Mouse (Mus musculus) heart, adult 11 months (tissue): ENCODE results near the gene Slc35c1.
A peak's percentile ranks its signal among the peaks of the same experiment; 100 is the strongest.

Experiments used
- DNase-seq: peaks from one replicate; pipeline ENCODE4 v3.0.0; 2022

The Slc35c1 gene

DNA sequence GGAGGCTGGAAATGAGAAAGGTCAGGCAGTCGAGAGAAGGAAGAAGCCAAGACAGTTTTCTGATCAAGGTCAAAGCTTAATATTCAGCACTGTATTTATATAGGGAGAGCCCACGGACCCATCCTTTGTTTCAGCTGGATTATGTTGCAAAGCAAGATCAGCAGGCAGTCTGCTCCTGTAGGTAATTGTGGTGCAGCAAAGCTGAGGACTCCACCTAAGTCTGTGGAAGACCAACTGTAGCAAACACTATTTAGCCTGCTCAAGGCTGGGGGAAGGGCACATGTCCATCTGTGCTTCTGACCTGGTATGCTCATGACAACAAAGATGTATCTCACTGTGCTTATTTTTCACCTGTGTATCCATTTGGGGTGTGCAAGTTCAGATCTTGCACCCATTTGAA is 15.4 kb upstream of the Slc35c1 start:
- no peak for DNase-seq

DNA sequence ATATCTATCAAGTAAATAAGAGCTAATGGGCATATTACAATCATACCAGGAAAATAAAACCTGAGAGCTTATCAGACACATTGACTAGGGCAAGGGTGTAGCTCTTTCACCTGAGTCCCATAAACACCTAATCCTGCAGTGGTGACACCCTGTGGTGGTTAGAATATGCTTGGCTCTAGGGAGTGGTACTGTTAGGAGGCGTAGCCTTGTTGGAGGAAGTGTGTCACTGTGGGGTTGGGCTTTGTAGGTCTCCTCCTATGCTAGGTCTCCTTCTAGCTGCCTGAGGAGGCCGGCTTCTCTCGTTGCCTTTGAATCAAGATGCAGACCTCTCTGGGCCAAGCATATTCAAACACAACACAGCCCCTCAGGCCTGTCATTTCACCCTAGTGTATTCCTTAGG is 14.6 kb upstream of the Slc35c1 start:
- DNase-seq = no peak

DNA sequence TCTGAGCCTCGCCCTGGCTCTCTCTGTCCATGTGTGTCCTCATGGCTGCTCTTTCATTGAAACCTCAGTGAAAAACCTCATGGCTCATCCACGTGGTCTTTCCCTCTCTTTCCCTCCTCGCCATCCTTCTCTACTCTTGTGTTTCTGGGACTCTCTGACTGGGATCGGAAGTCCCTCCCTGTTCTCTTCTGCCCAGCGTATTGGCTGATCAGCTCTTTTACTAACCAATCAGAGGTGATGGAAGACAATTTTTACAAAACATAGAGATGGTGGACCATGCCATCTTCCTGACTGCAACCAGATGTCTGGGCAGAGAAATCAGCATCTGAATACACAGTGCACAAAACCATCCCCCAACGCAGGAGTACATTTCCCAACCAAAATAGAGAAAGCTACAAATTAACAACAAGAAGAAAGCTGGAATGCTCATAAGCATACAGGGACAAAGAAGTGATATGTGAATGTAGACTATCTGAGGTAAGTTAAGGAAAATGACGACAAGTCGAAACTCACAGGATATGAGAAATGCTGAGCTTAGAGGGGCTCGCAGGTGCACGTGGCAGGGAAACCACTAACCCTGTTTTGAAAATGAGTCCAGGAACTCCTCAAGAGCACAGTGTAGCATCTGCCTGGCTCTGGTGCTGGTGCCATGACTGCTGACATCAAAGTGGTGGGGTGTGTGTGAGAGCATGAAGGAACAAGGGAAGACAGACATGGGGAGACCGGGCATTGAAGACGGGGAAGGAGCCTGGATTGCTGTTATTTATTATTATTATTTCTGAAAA is 11.7 kb upstream of the Slc35c1 start:
- DNase-seq = no peak

DNA sequence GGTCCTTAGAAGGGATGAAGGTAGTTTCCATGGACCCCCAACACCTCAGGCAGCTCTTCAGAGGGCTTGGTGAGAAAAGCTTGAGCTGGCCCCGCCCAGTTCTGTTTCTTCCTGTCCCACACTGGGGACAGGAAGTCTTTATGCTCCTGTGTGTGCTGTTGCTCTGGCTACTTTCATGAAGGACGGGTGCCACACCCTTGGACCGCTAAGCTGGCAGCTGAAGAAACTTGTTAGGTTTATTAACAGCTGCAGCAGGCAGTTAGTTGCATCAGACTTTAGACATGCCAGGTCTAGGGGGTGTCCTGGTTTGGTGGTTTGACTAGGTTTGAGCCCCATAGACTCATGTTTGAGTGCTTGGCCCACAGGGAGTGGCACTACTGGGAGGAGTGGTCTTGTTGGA is 4.4 kb upstream of the Slc35c1 start:
- peak; percentile 89 for DNase-seq

DNA sequence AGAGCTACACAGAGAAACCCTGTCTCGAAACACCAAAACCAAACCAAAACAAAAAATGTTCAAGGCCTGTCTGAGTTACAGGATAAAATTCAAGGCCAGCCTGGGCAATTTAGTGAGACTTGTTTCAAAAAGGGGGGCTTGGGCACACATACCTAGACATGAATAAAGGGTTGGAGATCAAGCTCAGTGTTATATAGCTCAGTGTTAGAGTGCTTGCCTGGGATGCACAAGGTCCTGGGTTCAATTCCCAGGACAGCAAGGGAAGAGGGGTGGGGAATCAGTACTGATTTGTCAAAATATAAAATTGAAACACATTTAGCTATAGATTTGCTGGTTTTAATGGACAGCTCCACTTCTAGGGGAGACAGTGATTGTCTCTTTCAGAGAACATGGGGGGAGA is 877 bp upstream of the Slc35c1 start:
- DNase-seq = no peak

DNA sequence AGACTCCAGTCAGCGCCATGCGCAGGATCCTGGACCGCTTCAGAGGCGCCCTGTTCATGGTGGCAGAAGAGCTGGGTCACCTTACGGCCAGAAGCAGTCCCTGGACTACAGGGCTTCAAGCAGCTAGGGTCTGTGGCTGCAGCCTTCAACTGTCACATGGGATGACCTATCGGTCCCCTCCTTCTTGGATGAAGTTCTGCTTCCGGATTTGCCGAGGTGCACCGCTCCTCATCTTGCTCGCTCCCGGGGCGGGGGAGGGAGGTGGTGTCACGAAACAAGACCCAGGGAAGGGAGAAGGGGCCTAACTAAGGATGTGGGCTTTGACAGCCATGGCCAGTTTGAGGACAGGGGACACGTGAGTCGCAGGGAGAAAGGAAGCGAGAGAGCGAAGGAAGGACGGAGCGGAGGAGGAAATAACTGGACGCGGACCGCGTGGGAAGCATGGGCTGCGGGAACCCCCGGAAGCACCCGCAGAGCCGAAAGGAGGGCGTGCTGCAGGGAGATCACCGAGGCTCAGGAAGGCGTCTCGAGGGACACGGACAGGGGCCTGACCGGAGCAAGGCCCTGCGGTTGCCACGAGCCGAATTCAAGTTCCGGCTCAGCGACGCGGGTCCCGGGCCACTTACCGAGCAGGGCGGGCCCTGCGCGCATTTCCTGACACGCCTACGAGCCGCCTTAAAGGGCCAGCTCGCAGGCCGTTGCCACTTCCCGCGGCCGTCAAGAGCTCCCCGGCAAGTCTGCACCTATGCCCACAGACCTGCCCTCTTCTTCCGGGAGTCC is 1.0 kb downstream of the Slc35c1 start:
- peak; percentile 99 for DNase-seq

DNA sequence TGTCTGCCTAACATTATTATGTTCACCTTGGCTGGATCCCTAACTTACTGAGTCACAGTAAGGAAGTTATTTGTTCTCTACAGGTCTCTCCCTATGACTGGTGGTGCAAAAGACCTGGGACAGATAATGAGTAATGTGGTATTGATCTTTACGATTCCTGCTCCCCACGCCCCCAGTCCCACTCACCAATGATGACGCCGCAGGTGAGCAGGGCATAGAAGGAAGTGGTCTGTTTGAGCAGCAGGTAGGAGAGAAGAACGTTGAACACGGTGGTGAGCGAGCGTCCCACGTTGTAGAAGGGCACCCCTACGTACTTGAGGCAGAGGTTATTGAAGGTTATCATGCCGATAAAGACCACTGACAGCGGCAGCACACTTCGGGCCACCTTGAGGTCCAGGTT is 1.9 kb downstream of the Slc35c1 start:
- peak; percentile 89 for DNase-seq

DNA sequence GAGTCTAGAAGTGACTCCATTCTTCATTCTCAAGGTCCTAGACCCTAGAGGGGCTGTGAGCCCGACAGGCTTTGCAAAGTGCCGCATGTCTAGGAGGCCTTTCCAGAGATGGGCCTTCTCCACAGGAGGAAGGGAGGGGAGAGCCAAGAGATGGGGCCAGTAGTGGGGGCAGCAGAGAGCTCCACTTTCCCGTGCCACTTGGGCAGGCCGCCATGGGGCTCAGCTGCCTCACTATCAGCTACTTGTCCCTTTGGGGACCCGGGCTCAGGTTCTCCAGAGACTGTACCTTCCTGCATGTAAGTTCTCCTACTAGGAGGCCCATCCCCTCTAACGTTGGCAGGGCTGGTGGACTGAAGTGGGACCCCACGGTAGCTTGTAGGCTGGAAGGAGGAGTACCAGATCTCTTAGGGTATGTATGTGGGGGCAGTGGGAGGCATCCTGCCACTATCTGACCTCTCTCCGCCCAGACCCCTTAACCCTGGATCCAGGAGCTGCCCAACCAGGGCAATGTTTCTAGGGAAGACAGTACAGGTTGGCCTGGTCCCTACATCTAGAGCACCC is 3.3 kb downstream of the Slc35c1 start:
- DNase-seq = peak; percentile 92

DNA sequence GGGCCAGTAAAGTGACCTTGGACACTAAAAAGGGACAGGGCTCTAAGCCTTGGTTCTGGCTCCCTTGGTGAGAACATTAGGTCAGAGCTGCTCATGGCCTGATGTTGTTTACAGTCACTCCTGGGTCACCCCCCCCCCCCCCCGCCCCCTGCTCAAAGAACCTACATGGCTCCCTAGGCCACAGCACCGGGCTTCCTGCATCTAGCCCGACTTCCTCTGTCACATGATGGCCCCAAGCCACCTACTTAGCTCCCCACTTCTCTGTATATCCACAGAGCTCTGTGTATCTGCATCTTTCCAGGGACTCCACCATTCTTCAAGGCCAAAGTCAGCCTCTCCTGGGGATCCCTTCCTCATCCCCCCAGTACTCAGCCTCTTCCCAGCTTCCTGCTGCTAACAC is 4.6 kb downstream of the Slc35c1 start:
- DNase-seq = peak; percentile 84

DNA sequence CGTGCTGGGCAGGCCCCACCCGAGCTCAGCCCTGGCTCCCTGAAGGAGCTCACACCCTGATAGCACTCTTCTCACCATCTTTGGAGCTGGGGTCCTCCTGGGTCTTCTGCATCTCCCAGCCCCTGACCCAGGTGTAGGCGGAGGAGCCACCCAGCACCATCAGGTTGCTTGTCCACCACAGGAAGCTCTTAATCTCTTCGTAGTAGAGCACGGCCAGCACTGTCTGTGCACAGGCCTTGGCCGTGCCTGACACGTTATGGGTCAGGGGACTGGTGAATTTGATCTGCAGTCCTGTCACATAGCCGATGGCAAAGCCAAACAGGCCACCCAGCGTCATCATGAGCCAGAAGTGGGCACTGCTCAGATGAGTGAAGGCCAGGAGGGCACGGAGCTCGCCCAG is 6.2 kb downstream of the Slc35c1 start:
- DNase-seq = peak; percentile 74

DNA sequence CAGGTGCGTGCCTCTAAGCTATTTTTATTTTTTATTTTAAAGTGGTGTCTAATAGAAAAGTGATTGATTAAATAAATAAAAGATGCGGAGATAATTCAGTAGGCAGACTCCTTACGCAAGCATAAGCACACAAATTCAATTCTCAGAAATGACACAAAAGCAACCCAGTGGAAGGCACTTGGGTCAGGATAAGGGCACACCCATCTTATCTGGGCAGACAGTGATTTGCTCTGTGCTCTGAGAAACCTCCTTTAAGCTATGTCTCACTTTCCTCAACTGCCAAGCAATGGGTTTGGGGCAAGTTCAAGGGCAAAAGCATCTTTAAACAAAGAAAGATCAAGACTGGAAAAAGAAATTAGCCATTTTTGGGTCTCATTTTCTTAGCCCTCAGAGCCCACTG is 9.2 kb downstream of the Slc35c1 start:
- no peak for DNase-seq

DNA sequence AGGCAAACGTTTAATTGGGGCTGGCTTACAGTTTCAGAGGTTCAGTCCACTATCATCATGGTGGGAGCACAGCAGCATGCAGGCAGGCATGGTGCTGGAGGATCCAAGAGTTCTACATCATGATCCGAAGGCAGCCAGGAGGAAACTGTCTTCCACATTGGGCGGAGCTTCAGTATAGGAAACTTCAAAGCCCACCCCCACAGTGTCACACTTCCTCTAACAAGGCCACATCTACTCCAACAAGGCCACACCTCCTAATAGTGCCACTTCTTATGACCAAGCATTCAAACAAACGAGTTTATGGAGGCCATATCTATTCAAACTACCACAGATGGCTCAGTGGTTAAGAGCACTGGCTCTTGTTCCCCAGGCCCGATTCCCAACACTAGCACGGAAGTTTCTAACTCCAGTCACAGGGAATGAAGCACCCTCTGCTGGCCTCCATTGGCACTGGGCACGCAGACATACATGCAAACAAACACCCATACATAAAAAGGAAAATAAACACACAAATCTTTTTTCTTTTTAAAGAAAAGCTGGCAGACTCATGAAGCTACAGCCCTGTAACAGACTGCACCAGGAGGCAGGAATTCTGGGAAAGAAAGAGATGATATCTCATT is 13.1 kb downstream of the Slc35c1 start:
- no peak for DNase-seq

DNA sequence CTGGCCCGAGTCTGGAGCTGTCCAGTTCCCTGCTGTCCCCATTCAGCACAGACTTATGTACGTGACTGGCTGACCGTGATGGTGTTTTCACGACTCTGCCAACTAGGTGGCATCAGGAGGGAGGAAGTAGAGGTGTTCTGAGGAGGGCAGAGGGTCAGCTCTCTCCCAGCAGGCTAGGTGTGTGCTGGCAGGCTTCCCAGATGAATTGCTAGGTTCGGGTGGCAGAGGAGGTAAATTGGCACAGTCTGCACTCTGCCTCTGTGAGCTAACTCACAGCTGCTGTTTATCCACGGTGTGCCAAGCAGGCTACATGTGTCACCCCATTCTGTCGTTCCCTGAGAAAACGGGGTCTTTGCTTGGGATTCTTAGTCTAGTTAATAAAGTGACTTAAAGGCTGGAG is 13.7 kb downstream of the Slc35c1 start:
- no peak for DNase-seq

DNA sequence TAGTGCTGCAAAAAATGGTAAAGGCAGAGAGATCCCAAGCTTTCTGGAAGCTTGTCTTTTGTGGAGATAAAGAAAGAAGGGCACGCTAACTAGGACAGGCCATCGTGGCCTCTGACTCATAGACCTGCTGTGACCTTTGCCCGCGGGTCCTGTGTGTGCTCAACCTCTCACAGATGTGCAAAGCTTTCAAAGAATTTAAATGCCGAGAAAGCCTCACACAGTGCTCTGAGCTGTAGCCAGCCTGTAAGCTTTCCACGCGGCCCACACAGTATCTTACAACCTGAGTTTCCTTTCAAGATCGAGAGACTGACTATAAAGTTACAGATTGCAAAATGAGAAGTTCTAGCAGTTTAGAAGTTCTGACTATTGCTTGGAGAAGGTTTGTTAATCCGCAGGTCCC is 14.4 kb downstream of the Slc35c1 start:
- no peak for DNase-seq

DNA sequence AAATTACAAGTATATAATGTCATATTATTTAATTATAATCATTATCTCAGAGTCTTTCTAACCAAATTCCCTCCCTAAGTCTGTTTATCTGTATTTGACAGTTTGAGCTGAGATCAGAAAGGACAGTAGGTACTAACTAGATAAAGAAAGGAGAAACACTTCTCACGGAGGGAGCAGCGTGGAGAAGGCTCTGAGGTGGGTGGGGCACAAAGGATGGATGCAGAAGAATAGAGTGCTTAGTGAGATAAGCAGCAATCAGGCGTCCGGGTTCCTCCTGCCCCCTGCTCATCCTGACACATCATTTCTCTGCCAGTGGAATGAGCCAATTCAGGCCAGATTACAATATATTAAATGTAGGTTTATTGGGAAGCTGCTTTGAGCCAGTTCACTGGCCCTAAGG is 16.0 kb downstream of the Slc35c1 start:
- no peak for DNase-seq

DNA sequence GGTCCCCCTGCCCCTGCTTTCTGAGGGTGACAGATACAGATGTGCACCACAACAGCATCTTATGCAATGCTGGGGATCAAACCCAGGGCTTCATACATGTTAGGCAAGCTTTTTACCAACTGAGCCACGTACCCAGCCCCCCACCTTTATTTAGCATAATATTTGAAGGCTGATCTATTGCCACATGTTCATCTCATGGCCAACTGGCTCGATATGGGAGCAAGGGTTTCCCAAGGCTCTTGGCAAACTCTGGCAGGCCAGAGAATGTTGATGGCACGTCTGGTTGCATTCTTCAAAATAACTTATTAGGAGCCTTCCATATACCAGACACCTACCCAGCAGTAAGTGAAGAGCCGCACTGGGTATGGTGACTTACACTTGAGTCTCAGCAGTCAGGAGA is 17.0 kb downstream of the Slc35c1 start:
- DNase-seq = no peak

DNA sequence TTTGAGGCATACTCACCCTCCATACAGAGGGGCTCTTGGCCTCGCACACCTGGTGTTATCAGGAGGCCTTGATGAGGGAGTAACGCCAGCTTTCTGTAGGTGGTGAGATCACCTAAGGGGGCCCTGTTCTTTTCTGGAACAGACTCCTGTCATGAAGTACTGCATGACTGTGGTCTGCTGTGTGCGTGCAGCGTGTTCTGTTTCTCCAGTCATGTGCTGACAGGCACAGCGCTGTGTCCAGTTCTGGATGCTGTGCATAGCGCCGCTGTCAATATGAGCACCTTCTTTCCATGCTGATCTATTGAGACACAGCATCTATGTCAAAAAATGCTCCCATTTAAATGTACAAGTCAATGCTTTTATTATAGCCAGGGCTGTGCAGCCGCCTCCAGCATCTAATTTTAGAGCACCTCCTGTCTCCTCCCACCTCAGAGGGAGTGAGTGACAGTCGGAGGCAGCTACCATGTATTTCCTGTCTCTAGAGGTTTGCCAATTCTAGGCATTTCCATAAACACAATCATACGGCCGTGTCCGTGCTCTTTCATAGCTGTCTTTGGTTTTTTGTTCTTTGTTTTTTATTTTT is 17.8 kb downstream of the Slc35c1 start:
- no peak for DNase-seq

DNA sequence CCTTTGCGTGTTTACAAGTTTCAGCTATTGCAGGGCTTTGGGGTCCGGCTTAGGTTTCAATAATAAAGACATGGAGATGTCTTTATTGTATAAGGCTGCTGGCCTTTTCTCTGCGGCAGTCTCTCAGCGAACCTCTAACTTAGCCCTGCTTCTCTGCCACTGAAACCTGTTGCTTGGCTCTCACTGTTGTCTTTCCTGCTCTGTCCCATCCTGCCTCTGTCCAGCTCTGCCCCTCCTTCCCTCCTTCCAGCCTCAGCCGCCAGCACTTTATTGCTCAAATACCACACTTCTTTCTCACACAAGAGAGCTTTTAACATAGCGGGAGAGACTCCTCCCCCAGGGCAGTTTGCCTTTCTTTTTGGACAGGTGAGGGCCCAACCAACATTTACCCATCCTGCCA is 19.9 kb downstream of the Slc35c1 start:
- no peak for DNase-seq

DNA sequence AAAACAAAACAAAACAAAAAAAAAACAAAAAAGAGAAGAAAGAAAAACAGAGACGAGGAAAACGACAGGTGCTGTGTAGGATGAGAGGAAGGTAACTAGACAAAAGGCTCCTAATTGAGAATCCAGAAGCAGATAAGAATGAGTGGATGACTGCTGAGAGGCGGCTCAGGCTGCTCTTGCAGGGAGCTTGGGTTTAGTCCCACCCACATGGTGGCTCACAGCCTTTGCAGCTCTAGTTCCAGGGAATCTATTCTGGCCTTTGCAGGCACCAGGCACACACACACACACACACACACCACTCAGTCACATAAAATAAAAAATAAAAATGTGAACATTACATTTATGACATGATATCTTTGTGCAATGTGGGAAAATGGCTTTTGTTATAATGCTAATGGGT is 21.8 kb downstream of the Slc35c1 start:
- no peak for DNase-seq

DNA sequence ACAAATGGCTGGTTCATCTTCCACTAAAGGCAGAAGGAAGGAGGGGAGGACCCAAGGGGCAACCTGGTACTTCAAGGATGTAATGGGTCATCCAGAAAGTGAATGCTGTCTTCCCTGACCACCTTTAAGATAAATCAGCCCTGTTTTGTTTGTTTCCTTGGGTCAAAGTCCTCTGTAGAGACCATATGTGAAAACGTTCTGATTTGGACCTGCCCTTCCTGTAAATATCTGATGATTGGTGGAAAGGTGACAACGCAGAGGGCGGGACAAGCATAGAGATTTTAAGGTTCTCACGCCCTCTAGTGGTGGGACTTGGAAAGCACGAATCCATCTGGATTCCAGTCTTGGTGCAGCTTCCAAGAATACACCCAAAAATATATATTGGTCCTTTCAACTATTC is 22.5 kb downstream of the Slc35c1 start:
- peak; percentile 95 for DNase-seq

DNA sequence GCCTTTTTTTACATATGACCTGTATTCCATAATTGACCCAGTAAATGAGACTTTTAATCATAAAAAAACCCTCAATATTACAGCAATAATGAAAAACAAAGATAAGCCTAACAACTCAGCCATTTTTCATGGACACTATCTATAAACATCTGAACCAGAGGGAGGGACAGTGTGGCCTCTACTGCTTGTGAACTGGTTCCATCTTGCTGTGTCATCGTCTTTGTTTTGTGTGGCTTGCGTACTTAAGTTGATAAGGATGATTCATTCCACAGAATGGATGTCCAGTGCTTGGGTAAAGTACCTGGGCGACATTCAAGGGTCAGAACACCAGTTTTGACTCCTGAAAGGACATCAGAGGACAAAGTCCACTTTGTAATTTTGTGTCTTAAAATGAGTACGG is 23.0 kb downstream of the Slc35c1 start:
- DNase-seq = no peak

DNA sequence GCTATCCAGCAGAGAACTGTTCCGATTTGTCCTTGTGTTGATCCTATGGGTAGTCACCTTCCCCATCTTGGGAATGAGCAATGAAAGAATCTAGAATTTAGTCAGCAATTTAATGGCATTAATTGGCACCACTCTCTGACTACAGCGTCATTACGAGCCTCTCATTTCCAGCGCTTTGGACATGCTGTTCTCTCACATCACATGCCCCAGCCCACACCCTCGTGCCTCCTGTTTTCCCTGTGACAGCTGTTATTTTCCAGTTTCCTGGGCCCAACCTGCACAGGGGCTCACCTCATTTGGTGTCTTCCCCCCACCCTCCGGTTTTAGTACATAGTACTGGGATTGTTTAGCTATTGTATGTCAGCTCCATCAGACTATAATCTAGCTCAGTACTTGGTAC is 25.3 kb downstream of the Slc35c1 start:
- peak; percentile 93 for DNase-seq

DNA sequence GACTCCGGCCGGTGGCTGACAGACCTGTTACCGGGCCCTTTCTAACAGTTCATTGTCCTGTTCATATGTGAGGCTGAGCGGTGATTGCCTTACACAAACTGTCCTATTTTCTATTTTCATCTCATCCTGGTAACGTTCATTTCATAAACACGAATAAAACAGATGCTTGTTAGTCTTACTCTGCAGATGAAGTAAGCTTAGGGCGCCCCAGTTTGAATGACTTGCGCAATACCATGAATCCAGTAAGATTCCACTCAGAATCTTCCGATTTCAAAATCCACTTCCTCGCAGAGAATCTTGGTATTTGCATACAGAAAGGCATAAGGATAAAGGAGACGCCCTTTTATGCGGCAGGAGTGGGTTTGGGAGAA is 26.0 kb downstream of the Slc35c1 start:
- DNase-seq = no peak
